Mouse (Mus musculus): ENCODE data around the gene Nsun5.

The Nsun5 gene

GRCm38 (mm10) chr5:135373601-135374000 lies 3.8 kb downstream of the Nsun5 start:
- DNase-seq (ENCODE audit: low spot score in 2 of 2) = no peak

DNA sequence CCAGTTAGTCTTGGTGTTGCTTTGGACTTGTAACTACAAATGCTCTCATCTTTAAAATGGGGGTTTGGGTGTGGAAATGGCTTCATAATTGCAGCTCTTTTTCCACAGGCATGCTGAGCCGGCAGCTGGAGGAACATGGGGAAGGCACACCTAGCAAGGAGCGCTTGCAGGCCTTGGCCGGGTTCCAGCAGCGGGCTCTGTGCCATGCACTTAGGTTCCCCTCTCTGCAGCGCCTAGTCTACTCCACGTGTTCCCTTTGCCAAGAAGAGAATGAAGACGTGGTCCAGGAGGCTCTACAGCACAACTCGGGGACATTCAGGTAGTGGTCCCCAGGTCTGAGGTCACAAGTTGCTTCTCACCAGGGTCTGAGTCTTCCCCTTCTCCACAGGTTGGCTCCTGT lies 5.4 kb downstream of the Nsun5 start:
- no peak for DNase-seq (ENCODE audit: low spot score in 2 of 2)

GRCm38 (mm10) chr5:135376341-135376740 lies 6.6 kb downstream of the Nsun5 start:
- no peak for DNase-seq (ENCODE audit: low spot score in 2 of 2)

DNA sequence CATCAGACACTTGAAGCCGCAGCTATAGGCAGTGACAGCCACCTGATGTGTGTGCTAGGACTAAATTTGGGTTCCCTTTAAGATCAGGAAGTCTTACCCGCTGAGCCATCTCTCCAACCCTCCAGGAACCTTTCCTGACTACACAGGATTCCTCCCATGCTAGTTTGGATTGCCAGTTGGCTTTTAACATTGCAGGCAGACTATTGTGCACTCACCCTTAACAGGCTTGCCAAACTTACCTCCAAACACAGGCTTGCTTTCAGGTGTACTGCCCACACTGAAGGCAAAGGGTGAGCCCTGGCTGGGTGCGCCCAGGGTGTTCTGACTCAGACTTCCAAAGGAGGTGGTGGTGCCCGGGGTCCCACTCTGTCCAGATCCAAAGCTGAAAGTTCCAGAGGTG lies 10.9 kb downstream of the Nsun5 start:
- DNase-seq (ENCODE audit: low spot score in 2 of 2) = no peak

GRCm38 (mm10) chr5:135381356-135381925 lies 11.7 kb downstream of the Nsun5 start:
- no peak for DNase-seq (ENCODE audit: low spot score in 2 of 2)

- no peak for DNase-seq (ENCODE audit: low spot score in 2 of 2)
Measured at GRCm38 (mm10) chr5:135382746-135383145, 13.0 kb downstream of the Nsun5 start.

DNA sequence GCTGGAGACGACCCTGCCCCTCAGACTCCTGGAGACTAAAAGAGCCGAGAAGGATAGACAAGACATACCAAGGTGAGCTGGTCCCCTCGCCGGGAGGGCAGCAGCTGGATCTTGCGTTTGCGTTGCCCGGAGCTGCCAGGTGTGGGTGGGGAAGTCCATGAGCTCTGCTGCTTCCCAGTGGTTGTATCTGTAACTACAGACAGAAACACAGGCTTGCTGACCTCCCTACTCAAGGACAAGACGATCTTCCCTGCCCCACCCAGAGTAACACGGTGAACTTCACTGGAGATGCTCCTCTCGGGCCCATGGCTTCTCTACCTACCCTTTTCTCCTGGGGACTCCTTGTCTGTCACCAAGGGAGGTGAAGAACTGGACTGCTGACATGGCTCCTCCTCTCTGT lies 14.0 kb downstream of the Nsun5 start:
- no peak for DNase-seq (ENCODE audit: low spot score in 2 of 2)

DNA sequence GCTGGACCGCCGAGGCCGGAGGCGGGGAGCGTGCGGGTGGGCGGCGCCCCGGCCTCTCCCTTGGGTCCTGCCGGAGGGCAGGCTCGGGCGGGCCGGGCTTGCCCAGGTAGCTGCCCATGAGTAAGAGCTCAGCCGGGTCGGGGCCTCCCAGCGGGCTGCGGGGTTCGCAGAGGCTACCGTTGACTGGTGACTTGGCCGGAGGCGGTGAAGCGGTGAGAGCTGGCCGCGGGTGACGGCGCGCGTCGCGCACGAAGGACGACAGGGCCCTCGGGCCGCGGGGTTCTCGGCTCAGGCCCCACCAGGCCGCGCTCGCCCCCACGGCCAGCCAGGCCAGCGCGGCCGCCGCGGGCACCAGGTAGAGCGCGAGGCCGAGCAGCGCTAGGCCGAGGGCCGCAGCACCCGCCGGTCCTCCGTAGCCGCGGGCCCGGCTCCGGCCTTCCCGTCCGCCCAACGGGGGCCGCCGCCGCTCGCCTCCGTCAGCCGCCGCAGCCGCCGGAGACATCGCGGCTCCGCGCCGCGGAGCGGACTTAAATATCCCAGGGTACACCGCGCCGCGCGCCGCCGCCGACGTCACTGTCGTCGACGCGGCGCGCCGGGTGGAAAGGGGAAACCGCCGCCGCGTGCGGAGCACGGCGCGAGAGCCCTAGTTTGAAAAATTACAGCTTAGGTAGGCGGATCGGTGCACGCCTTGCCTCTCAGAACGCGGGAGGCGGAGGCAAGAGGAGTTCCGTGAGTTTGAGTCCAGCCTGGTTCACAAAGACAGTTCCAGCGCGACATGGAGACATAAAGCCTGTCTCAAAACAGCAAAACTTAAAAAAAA lies 24.5 kb downstream of the Nsun5 start, which contains the start of gene Pom121:
TSS of gene Pom121 (minus strand) at position 543 of the 820 bp plus-strand sequence.
- DNase-seq (ENCODE audit: low spot score in 2 of 2) = peak; percentile 73 to 77

DNA sequence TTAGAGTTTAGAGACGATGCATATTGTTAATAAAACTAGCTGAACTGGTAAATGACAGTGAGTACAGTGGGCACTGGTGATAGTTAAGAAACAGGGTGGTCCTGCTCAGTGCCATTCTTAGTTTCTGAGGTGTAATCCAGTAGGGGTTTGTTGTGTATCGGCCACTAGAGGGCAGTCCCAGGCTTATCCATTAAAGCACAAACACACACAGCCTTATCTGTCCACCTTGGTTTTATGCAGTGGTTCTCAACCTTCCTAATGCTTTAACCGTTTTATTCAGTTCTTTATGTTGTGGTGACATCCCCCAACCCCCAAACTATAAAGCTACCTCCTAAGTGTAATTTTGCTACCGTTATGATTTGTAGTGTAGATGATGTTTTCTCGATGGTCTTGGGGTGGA lies 26.1 kb downstream of the Nsun5 start:
- no peak for DNase-seq (ENCODE audit: low spot score in 2 of 2)

DNA sequence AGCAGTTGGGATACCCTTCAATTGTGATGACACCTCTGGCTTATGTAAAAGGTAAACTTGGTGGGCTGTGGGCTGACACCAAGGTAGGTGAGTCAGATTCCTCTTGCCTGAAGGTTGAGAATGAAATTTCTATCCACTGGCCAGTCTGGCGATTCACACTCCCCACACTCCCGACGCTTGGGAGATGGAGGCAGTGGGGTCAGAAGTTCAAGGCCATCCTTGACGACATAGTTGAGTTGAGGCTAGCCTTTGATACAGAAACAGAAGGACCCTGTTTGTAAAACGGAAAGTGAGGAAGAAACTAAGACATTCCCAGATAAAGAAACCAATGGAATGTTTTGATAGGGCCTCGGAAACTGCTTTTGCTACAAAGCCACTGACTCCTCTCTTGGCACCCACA lies 29.6 kb downstream of the Nsun5 start:
- no peak for DNase-seq (ENCODE audit: low spot score in 2 of 2)

DNA sequence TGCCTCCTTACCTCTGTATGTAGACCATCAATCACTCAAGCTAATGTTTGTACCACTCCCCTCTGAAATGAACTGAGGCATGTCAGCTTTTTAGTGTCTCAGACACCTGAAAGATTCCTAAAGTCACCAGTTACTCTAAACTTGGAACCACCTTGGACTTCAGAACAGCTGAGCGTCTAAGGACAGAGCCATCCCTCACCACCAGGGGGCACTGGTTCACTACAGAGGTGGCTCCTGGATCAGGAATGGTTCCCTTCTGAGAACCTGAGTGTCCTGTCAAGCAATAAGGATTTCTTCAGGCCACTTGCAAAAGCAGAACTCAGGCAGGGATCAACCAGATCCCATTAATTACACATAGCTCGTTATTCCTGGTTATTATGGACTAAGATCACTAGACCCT lies 30.5 kb downstream of the Nsun5 start:
- peak; percentile 46 to 60 for DNase-seq (ENCODE audit: low spot score in 2 of 2)

- DNase-seq (ENCODE audit: low spot score in 2 of 2) = peak; percentile 68 to 76
Measured at GRCm38 (mm10) chr5:135404623-135405022, 34.9 kb downstream of the Nsun5 start.

- no peak for DNase-seq (ENCODE audit: low spot score in 2 of 2)
Measured at GRCm38 (mm10) chr5:135405437-135405836, 35.7 kb downstream of the Nsun5 start.

GRCm38 (mm10) chr5:135408114-135408513 lies 38.4 kb downstream of the Nsun5 start:
- no peak for DNase-seq (ENCODE audit: low spot score in 2 of 2)

DNA sequence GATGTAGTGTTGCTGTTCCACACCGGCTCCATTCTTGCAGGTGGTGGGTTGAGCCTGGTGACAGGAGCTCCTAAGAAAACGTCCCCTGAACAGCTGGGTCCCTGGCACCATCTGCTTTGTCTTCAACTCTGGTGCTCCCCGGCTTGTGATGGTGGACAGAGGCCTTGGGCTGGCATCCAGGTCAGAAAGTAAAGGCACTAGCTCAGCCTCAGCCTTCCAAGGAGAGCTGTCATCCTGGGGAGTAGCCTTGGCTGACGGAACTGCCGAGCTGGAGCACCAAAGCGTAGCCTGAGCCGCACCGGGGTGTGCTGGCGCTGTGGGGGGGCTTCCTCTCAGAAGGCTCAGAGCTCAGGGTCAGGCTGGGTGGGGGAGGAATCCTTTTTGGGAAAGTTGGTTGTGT lies 40.5 kb downstream of the Nsun5 start:
- no peak for DNase-seq (ENCODE audit: low spot score in 2 of 2)
